Mouse (Mus musculus) mouse embryonic stem cell (cell line): ENCODE data around the gene Gm36245.
"Not testable (repeated sequence)": the region's sequence is repeated elsewhere in the genome, so short reads cannot be mapped to it uniquely, and the experiment has no call there.

Experiments
- in situ Hi-C, 2 experiments: fragments of 300-500 bp; cut with MboI; formaldehyde crosslinking; loops; 1 replicate in 1 of 2; 3 replicates in 1 of 2; pipeline ENCODE4 v1.14.3; 2019 to 2020; ENCODE audit warnings: low sequenced_read_pairs in 2 of 2, low pct_unique_long_range_greater_than_20kb in 1 of 2, mixed read lengths in 1 of 2; ENCODE audit not compliant: unreplicated experiment in 1 of 2

The Gm36245 gene

DNA sequence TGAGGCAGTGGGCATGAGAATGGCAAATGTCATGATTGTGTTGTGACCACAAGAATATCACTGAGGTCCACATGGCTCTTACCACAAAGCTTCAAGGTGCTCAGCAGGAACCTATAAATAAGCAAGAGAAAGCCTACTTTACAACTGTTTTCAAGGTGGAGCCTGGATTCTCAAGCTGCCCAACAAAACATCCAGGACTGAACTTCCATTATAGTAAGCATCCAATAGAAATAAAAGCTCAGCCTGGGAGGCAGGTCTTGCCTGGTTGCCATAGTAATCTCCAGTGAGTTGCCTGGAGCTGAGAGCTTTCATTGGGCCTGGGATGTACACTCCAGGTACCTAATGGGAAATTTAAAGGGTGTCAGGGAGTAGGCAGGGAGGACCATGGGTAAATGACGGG is at the start of gene Gm36245:
Gm36245 (plus strand) TSS at position 301 of the 400 bp plus-strand sequence.
- in situ Hi-C loops: no loop called here

DNA sequence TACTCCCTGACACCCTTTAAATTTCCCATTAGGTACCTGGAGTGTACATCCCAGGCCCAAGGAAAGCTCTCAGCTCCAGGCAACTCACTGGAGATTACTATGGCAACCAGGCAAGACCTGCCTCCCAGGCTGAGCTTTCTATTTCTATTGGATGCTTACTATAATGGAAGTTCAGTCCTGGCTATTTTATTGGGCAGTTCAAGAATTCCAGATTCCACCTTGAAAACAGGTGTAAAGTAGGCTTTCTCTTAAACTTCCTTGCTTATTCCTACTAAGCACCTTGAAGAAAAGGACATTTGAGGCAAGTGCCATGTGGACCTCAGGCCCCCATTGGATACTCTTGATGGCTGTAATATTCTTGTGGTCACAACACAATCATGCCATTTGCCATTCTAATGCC is 37.3 kb upstream of the Gm36245 start, which contains the start of gene 1700025B11Rik:
1700025B11Rik (minus strand) TSS at position 101 of the 400 bp plus-strand sequence.
- in situ Hi-C loops: no loop called here

DNA sequence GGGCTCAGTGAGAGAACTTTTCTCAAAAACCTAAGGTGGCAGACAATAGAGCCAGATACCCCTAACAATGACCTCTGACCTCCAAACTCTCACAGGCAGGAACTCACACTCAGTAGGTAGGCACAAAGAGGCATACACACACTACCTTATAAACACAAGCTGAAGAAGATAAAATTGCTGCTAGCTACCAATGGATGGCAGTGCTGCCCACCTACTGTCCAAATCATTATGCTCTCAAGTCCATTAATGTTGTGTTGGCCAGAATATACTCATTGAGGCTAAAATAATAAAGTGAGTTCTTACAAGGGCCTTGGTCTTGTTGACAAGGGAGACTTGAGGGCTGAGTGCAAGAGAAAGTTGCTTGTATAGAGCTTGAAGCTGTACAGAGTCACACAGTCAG is 35.8 kb upstream of the Gm36245 start:
- in situ Hi-C loops: no loop called here

DNA sequence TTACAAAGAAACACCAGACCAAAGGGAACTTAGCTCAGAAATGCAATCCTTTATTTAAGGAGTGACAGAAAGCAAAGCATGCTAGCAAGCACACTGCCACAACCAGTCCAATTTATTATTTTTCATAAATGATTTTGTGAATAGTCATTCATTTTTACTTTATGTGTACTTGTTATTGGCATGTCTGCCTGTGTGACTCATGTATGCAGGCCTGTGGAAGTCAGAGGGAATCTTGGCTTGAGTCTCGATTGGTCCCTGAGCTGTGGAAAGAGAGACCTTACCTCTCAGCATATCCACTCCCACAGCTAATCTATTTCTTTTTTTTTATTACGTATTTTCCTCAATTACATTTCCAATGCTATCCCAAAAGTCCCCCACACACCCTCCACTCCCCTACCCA is 20.3 kb upstream of the Gm36245 start:
- in situ Hi-C loops: no loop called here

DNA sequence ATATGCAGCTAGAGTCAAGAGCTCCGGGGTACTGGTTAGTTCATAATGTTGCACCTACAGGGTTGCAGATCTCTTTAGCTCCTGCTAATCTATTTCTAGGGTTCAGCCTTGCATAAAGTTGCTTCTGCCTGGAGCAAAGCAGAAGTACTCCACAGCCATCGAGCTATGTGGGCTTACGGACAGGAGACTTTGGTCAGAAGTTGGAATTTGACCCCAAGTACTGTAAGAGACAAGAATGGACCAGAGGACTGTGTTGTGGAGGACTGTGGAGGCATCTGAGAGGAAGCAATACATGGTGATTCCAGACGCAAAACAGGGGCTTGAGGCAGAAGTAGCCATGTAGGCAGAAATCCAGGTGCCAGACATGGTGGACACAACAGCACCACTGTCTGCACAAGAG is 19.7 kb upstream of the Gm36245 start:
- in situ Hi-C loops: no loop called here

DNA sequence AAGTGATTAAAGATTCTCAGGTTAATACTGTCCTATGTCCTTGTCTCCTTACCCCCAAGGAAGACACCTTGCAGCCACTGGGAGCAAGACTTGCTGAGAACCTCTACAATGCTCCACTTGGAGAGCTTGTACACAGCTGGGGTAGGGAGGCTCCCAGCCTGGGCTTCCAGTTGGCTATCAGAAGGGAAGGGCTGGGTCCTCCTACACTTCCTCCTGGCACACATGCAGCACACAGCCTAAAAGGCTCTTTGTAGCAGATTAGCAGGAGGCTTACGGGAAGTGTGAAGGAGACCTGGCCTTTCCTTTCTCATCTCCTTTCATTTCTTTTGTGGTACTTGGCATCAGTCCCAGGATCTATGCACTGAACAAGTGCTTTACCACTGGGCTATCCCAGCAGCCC is 17.4 kb upstream of the Gm36245 start:
- in situ Hi-C loops: loop anchor here in 1 of 2 experiments (10.0 kb wide), 1 partner anchor 47 kb away; the partner anchor contains the start of gene Apol7c

DNA sequence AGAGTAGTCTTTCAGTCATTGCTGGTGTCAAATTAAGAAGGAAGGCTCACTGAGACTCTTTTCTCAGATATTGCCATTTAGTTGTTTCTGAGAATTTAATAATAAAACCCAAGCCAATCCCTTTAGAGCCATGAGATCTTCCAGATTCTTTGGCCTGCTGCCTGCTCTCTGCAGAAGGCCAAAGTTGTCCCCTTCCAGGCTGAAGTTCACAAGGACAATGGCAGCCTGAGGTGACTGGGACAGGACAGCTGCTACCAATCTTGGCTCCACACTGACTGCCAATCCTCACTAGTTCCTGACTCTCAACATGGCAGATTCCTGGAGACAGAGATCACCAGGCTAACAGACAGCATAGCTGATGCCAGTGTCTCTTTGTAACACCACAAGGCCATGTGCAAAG is 12.0 kb upstream of the Gm36245 start:
- in situ Hi-C loops: loop anchor here in 1 of 2 experiments (10.0 kb wide), 1 partner anchor 52 kb away; the partner anchor contains the start of gene Apol7c

DNA sequence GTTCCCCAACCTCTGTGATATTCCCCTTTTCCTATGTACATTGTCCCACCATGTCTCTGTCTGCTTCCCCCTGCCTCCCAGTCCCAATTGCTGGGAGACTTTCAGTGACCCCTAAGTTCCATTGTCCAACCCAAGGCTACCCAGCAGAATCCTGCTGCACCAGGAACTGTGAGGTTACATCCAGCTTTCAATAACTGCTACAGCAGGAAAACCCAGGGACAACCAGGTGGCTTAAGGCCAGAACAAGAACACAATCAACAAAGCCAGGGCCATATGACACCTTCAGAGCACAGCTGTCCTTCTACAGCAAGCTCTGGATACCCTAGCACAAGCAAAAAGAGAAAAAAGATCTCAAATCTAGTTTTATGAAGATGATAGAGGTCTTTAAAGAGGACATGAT is 10.1 kb upstream of the Gm36245 start:
- in situ Hi-C loops: loop anchor here in 1 of 2 experiments (10.0 kb wide), 1 partner anchor 54 kb away; the partner anchor contains the start of gene Apol7c

DNA sequence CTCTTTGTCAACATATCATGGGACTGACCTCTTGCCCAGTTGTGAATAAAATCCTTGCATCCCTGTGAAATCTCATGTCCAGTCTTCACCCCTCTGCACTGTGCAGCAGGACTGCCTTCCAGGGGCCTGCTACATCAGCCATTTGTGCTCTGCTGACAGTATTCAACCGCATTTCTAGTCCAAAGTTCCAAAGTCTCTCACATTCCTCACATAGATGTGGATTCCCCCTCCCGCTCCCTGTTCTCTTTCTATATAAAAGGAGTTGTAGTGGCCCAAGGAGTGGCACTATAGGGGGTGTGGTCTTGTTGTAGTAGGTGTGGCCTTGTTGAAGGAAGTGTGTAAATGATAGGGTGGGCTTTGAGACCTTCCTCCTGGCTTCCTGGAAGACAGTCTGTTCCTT is 8.2 kb upstream of the Gm36245 start:
- in situ Hi-C loops: no loop called here

DNA sequence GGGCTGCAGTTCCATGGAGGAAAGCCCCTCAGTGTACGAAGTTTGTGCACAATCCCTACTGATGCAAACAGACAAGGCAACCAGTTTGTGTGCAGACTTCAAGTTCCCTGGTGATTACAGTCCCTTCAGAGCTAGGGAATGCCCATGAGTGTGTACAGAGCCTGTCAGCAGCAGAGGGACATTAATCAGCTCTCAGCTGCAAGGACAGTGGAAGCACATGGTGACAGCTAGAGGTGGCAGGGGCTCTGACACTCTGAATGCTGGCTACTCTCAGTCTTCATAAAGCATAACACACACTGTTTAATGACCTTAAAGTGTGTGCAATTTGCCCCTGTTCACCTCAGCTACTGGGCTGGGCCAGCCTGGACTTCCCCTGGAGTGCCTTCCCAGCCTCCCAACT is 5.5 kb upstream of the Gm36245 start:
- in situ Hi-C loops: no loop called here

DNA sequence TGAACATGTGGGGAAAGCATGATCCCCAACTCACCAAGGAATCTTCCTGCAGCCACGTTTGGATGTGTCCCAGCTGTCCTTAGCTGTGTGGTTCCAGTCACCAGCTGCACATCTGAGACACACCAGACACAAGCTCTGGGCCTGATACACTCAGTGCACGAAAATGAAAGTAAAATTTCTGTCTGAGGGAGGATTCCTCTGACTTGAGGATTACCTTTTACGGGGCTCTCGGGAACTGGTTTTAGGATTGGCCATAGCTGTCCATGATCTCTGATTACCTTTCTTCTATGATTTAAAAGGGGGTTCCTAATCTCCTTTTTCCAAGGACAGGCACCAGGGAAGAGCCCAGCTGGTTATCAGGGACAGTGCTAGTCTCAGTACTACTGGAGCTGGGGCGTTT is 3.1 kb upstream of the Gm36245 start, which contains the start of gene Apol10b:
Apol10b (minus strand) TSS at position 165 of the 400 bp plus-strand sequence.
- in situ Hi-C loops: no loop called here

DNA sequence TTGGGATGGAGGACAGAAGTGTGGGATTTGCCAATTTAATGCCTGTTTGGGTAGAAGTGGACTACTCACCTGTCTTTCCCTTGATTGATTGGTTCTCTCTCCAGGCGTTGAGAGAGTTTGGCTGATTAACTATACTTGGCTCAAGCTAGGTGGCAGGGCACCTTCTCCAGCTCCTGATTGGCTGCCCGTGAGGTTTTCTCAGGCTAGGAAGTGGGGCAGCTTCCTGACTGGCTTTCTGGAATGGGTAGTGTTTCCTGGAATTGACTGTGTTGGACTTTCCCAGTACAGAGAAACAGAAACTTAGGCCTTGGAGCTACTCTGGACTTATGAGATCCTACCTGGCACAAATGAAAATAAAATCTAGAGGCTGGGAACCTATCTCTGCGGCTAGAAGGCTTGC is 629 bp upstream of the Gm36245 start:
- in situ Hi-C loops: no loop called here

DNA sequence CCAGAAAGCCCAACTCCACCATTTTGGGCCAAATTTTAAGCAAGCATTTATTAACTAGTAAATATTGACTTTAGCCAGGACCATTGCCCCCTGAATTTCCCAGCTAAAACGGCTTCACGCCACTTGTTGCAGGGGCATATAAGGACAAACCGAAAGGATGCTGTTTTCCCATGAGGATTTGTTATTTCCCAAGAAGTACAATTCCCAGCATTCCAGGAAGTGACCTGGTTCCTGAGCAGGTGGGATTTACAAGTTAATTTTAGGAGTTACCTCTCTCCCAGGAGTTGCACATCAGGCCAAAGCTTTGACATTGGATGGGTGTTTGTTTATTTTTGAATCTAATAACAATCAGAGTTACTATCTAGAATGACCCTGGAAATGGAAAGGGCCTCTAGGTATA is 7.0 kb downstream of the Gm36245 start:
- in situ Hi-C loops: no loop called here

DNA sequence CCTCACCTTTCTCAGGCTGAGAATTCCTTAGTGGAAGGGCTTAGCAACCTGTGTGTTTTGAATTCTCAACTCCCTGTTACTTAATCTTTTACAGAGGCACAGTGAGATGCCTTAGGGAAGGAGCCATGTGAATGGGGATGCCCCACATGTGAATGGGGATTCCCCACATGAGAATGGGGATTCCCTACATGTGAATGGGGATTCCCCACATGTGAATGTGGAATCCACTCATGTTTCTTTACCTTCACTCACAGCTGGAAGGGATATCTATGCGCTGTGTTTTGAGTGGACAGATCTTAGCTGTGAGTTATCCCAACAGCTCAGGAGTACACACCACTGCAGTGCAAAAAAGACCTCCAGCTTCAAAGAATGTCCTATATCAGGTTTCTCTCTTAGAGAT is 25.7 kb downstream of the Gm36245 start:
- in situ Hi-C loops: no loop called here

DNA sequence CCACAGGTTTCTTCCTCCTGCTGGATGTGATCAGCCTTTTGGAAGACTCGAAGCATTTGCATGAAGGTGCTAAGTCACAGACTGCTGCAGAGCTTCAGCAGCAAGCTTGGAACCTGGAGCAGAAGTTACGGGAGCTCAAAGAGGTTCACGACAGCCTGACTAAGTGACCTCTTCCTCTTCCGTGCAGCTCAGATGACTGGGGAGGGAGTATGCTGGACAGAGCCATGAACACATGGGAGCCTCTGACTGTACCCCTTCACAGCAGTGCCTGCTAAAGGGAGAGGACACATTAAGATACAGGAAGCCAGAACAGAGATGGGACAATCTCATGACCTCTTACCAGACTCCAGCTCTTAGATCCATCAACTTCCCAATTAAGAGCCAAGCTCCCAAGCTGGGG is 27.4 kb downstream of the Gm36245 start:
- in situ Hi-C loops: not testable (repeated sequence)

DNA sequence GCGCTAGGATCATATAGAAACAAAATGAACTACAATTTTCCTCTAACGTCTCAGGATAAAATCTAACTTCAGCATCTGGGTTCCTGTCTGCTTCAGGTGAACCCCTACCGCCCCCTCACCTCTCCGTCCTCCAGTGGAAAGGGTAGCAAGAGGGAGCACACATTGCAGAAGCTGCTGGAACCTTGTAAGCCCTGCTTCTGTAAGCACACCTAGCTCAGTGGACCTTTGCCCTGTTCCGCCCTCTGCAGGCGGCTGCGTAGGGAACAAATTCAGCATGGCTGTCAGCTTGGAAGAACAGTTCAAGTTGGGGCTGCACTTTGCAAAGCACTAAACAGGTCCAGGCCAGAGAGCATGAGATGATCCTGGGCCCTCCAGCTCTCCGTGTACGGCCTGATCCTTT is 29.6 kb downstream of the Gm36245 start:
- in situ Hi-C loops: not testable (repeated sequence)

DNA sequence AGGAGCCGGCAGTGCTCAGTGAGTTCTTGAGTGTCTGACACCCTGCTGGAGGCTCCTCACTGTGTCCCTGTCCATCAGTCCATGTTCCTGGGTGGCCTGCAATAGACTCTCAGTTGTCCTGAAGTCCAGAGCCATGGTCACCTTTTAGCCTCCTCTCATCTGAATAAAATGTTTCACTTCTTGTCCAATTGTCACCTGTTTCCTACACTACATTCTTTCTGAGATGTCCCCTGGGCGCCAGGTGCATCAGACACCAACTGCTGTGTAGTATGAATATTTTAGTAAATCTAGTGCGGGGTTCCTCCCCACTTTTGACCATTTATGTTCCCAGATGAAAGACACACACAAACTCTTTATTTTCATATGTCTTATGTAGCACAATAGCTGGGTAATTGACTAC is 30.8 kb downstream of the Gm36245 start:
- in situ Hi-C loops: not testable (repeated sequence)

DNA sequence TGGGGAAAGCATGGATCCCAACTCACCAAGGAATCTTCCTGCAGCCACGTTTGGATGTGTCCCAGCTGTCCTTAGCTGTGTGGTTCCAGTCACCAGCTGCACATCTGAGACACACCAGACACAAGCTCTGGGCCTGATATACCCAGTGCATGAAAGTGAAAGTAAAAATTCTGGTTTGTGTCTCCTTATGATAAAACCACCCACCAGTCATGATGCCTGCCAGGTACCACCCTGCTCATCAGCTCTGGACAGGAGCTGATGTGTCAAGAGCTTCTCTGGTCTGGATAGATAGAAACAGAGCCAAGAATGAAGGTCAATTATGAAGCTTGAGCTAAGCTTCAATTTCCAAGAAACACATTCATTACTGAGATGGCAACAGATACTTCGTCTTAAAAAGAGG is 44.1 kb downstream of the Gm36245 start, which contains the start of gene Apol11b:
Apol11b (minus strand) TSS at position 111 of the 400 bp plus-strand sequence.
- in situ Hi-C loops: not testable (repeated sequence)

DNA sequence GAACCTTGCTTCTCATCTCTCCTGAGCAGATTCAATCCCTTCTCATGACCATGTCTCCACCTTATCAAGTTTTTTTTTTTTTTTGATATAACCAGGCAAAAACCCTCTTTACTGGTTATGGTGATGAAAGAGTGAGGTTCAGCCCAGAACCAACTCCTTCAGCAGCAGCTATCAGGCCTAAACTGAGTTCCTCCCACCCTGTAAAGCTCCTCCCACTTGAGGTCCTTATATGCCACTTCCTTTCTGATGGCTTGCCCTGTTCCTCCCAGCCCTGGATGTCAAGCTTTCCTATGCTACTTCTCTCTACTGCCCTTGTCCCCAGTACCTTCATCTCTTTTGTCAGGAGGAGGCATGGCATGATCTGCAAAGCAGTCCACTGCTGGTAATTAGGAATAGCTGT is 52.1 kb downstream of the Gm36245 start:
- in situ Hi-C loops: not testable (repeated sequence)
